Mouse (Mus musculus): ENCODE data around the gene Adcy4. TPM values are rescaled to one million over a fixed set of nuclear protein-coding genes. Genes with fewer than 3 reads are reported as not detected.

Adcy4 gene
- polyA plus RNA-seq, 1 experiment: 11.2 TPM

DNA sequence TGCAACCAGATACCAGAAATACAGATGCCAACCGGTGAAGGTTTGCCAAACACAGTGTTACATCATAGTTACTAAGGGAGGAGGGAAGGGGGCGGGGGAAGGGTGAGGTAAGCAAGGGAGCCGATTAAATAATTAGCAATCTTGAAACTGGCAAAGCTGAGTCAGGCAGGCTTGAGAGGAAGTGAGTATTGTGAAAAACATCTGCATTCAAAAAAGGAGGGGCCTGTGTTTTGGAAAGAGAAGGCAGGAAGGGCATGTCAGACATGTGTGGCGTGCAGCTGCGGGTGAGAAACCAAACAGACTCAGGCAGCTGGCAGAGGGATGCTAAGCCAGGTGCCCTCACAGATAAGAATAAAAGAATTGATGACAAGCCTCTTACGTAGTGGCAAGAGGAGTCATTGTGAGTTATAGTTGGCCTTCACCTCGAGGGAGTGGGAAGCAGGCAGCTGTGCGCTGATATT, 59.5 kb downstream of the Adcy4 start:
- no peaks in the 10 kb centered on the region for H3K27me3 ChIP-seq (ENCODE audit: control insufficient read depth, insufficient read depth, low read length)
- no peak overlapping the region for H3K4me3 ChIP-seq (ENCODE audit: control insufficient read depth, insufficient read depth, low read length)
- H3K27ac ChIP-seq (ENCODE audit: control insufficient read depth, insufficient read depth, low read length): peak overlapping the region; percentile 92
- peak; percentile 23; the same call in 1 of the 2 replicates for TF ChIP-seq POLR2A (IDR thresholded peaks at IDR 0.05; ENCODE audit: control insufficient read depth, extremely low read depth, insufficient read depth, low read length, poor library complexity)
- TF ChIP-seq CTCF (IDR thresholded peaks at IDR 0.05; ENCODE audit: borderline replicate concordance, control insufficient read depth, extremely low read depth, insufficient read depth, low read length, poor library complexity): no peak
- no peaks in the 10 kb centered on the region for H3K36me3 ChIP-seq (ENCODE audit: control insufficient read depth, insufficient read depth, low read length)
- 5% methylated on average over 8 of the region's 8 CpGs for WGBS
- DNase-seq: peak; percentile 81
- H3K4me1 ChIP-seq (replicated peaks; ENCODE audit: control insufficient read depth, insufficient read depth, low read length): peaks cover 22% of the 10 kb centered on the region

- Histone ChIP-seq H3K27me3 (ENCODE audit: control insufficient read depth, insufficient read depth, low read length) (no peaks in the 10 kb centered on the region), H3K4me1 (replicated peaks; ENCODE audit: control insufficient read depth, insufficient read depth, low read length) (peaks cover 22% of the 10 kb centered on the region), H3K4me3 (ENCODE audit: control insufficient read depth, insufficient read depth, low read length) (no peak overlapping the region), H3K36me3 (ENCODE audit: control insufficient read depth, insufficient read depth, low read length) (no peaks in the 10 kb centered on the region), H3K27ac (ENCODE audit: control insufficient read depth, insufficient read depth, low read length) (0 out of 2 replicates have a peak overlapping the region, but pooled peaks have one; percentile 22)
- 92% methylated on average over 7 of the region's 7 CpGs for WGBS
- TF ChIP-seq POLR2A (IDR thresholded peaks at IDR 0.05; ENCODE audit: control insufficient read depth, extremely low read depth, insufficient read depth, low read length, poor library complexity) (no peak), CTCF (IDR thresholded peaks at IDR 0.05; ENCODE audit: borderline replicate concordance, control insufficient read depth, extremely low read depth, insufficient read depth, low read length, poor library complexity) (no peak)
- no peak for DNase-seq
These were observed 60.5 kb downstream of the Adcy4 start for GRCm38 (mm10) chr14:55723433-55723832.

DNA sequence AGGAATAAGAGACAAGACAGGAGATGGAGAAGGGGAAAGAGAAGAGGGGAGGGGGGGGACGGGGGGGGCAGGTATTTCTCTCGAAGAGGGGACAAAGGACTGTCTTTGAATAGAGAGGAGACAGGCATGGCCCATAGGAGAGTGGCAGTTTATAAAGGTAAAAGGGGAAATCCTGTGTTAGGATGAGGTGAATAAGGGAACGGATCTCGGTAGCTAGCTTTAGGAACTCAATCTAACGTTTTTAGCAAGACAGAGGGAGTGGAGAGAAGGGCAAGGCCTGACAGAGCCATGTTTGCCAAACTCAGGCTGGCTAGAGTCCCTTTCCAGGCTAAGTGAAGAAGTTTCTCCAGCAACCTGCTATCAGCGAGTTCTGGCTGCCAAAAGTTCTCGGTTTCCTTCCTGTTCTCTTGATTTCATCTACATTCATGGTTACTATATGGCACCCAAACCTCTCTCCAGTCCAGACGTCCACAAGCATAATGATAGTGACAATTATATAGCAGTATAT, 61.4 kb downstream of the Adcy4 start:
- peak overlapping the region; percentile 49 for H3K27ac ChIP-seq (ENCODE audit: control insufficient read depth, insufficient read depth, low read length)
- H3K36me3 ChIP-seq (ENCODE audit: control insufficient read depth, insufficient read depth, low read length): no peaks in the 10 kb centered on the region
- peak overlapping the region; percentile 78 for H3K4me3 ChIP-seq (ENCODE audit: control insufficient read depth, insufficient read depth, low read length)
- H3K4me1 ChIP-seq (replicated peaks; ENCODE audit: control insufficient read depth, insufficient read depth, low read length): peaks cover 22% of the 10 kb centered on the region
- TF ChIP-seq POLR2A (IDR thresholded peaks at IDR 0.05; ENCODE audit: control insufficient read depth, extremely low read depth, insufficient read depth, low read length, poor library complexity) (no peak), CTCF (IDR thresholded peaks at IDR 0.05; ENCODE audit: borderline replicate concordance, control insufficient read depth, extremely low read depth, insufficient read depth, low read length, poor library complexity) (no peak)
- 35% methylated on average over 8 of the region's 8 CpGs for WGBS
- DNase-seq: peak; percentile 9
- no peaks in the 10 kb centered on the region for H3K27me3 ChIP-seq (ENCODE audit: control insufficient read depth, insufficient read depth, low read length)

GRCm38 (mm10) chr14:55721700-55722437, 62.0 kb downstream of the Adcy4 start, which contains the start of gene Rabggta:
Gene Rabggta (minus strand): TSS chr14:55722263.
- TF ChIP-seq POLR2A (IDR thresholded peaks at IDR 0.05; ENCODE audit: control insufficient read depth, extremely low read depth, insufficient read depth, low read length, poor library complexity) (peak; percentile 62; the same call in 1 of the 2 replicates), CTCF (IDR thresholded peaks at IDR 0.05; ENCODE audit: borderline replicate concordance, control insufficient read depth, extremely low read depth, insufficient read depth, low read length, poor library complexity) (peak; percentile 95)
- peak within 1 kb of the TSS; percentile 78 for H3K4me3 ChIP-seq (ENCODE audit: control insufficient read depth, insufficient read depth, low read length)
- peak within 1 kb of the TSS; percentile 55 for H3K27ac ChIP-seq (ENCODE audit: control insufficient read depth, insufficient read depth, low read length)
- peaks cover 22% of the 10 kb centered on the region for H3K4me1 ChIP-seq (replicated peaks; ENCODE audit: control insufficient read depth, insufficient read depth, low read length)
- DNase-seq: peak; percentile 95
- 0 out of 2 replicates have a peak, but pooled peaks cover 3% of the 10 kb centered on the region for H3K36me3 ChIP-seq (ENCODE audit: control insufficient read depth, insufficient read depth, low read length)
- under 1% methylated on average over 50 of the region's 50 CpGs for WGBS
- no peaks in the 10 kb centered on the region for H3K27me3 ChIP-seq (ENCODE audit: control insufficient read depth, insufficient read depth, low read length)

- 98% methylated on average over 6 of the region's 6 CpGs for WGBS
- Histone ChIP-seq H3K4me3 (ENCODE audit: control insufficient read depth, insufficient read depth, low read length) (no peak overlapping the region), H3K27ac (ENCODE audit: control insufficient read depth, insufficient read depth, low read length) (no peak overlapping the region; the same call in 1 of the 2 replicates), H3K36me3 (ENCODE audit: control insufficient read depth, insufficient read depth, low read length) (0 out of 2 replicates have a peak, but pooled peaks cover 3% of the 10 kb centered on the region), H3K27me3 (ENCODE audit: control insufficient read depth, insufficient read depth, low read length) (no peaks in the 10 kb centered on the region), H3K4me1 (replicated peaks; ENCODE audit: control insufficient read depth, insufficient read depth, low read length) (peaks cover 22% of the 10 kb centered on the region)
- TF ChIP-seq CTCF (IDR thresholded peaks at IDR 0.05; ENCODE audit: borderline replicate concordance, control insufficient read depth, extremely low read depth, insufficient read depth, low read length, poor library complexity) (no peak), POLR2A (IDR thresholded peaks at IDR 0.05; ENCODE audit: control insufficient read depth, extremely low read depth, insufficient read depth, low read length, poor library complexity) (no peak)
- DNase-seq: peak; percentile 7
These were observed 62.8 kb downstream of the Adcy4 start for GRCm38 (mm10) chr14:55721076-55721475.

DNA sequence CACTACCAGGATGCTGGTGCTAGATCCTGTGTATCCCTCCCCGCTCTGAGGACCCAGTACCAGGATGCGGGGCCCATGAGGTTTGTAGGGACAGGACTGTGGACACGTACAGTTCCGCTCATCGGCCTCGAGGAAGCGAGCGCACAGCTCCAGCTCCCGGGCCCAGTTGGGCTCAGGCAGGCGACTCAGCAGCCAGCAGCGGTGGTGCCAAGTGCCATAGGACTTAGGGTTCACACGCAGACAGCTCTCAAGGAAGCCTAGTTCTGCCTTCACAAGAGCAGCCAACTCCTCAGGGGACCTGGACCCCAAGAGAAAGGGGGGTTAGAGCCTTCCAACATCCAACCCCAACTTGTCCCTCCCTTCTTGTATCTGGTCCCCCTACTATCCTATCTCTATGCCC, 63.2 kb downstream of the Adcy4 start:
- Histone ChIP-seq H3K36me3 (ENCODE audit: control insufficient read depth, insufficient read depth, low read length) (0 out of 2 replicates have a peak, but pooled peaks cover 3% of the 10 kb centered on the region), H3K4me1 (replicated peaks; ENCODE audit: control insufficient read depth, insufficient read depth, low read length) (peaks cover 22% of the 10 kb centered on the region), H3K27me3 (ENCODE audit: control insufficient read depth, insufficient read depth, low read length) (no peaks in the 10 kb centered on the region), H3K4me3 (ENCODE audit: control insufficient read depth, insufficient read depth, low read length) (no peak overlapping the region), H3K27ac (ENCODE audit: control insufficient read depth, insufficient read depth, low read length) (no peak overlapping the region)
- DNase-seq: no peak
- TF ChIP-seq POLR2A (IDR thresholded peaks at IDR 0.05; ENCODE audit: control insufficient read depth, extremely low read depth, insufficient read depth, low read length, poor library complexity) (no peak), CTCF (IDR thresholded peaks at IDR 0.05; ENCODE audit: borderline replicate concordance, control insufficient read depth, extremely low read depth, insufficient read depth, low read length, poor library complexity) (no peak)
- WGBS: 97% methylated on average over 12 of the region's 12 CpGs

All from thymus, adult 2 months (tissue).